Mouse (Mus musculus) small intestine, adult 2 months (tissue): ENCODE results near the gene Zfp574.

Experiments used
- CTCF ChIP-seq: fragments of 200-500 bp; IDR thresholded peaks from 2 replicates; pipeline ENCODE4 v1.5.1; 2012; ENCODE audit warnings: low read depth, mild to moderate bottlenecking, control low read depth, inconsistent platforms, low read length, moderate library complexity, mixed read lengths; ENCODE audit not compliant: insufficient replicate concordance, insufficient read length; ENCODE audit errors: extremely low read depth
- POLR2A ChIP-seq: fragments of 200-500 bp; IDR thresholded peaks from 2 replicates; pipeline ENCODE4 v1.6.1; 2012; ENCODE audit warnings: low read depth, mild to moderate bottlenecking, control low read depth, inconsistent platforms, low read length, moderate library complexity

DNA sequence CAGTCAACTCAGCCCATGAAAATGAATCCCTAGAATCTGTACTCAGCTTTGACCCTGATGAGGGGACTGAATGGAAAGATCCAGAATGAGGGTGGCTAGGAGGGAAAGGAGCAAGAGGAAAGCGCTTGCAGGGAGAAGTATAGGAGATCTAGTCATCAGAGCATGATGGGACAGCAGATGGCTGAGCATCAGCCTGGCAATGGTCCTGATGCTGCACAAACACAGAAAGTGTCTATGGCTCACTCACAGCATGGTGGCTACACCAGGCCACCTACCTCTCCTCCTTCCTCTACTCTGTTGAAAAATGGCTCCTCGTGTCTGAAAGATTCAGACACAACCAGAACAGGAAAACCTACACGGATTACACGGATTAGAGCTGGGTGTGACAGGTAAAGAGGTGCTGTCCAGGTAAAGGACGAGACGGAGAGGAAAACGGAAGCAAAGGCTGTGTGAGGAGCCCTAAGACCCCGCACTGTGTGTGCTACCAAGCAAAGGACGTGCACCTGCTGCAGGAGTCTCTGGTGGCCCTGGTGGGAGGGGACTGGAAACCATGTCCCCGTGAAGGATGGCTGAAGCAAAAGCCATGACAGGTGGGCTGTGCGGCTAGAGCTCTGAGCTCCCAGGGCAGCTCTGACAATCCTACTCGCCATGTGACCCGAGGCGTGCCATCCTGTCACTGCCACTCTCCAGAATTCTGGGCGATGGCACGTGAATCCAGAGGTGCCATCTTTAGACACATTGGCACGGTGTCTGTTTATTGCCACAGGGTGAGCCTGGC lies 40.0 kb downstream of the Zfp574 start:
- TF ChIP-seq POLR2A (no peak), CTCF (no peak)
